Mouse (Mus musculus) bone marrow, adult 2 months (tissue): Measurements from ENCODE around the gene Tom1. TPM values are rescaled to one million over a fixed set of nuclear protein-coding genes. Genes with fewer than 3 reads are reported as not detected.

ENCODE experiments used
- H3K27ac ChIP-seq: fragments of 200-500 bp; 2 replicates; pipeline ENCODE4 v1.5.1; 2012; ENCODE audit warnings: low read depth, mild to moderate bottlenecking, control low read depth, inconsistent platforms, low read length; ENCODE audit not compliant: control insufficient read depth, poor library complexity, insufficient read depth
- H3K4me1 ChIP-seq: fragments of 200-500 bp; 2 replicates; pipeline ENCODE4 v1.6.1; 2011; ENCODE audit warnings: low read length; ENCODE audit not compliant: control insufficient read depth, insufficient read depth
- H3K4me3 ChIP-seq: fragments of 200-500 bp; replicated peaks from 2 replicates; pipeline ENCODE3; 2011; ENCODE audit warnings: mild to moderate bottlenecking, low read depth, low read length, control low read depth; ENCODE audit not compliant: control insufficient read depth
- CTCF ChIP-seq: fragments of 200-500 bp; IDR thresholded peaks from 2 replicates; pipeline ENCODE4 v1.5.1; 2011; ENCODE audit warnings: low read length, control low read depth; ENCODE audit not compliant: control insufficient read depth, insufficient read depth
- POLR2A ChIP-seq: fragments of 200-500 bp; IDR thresholded peaks from 2 replicates; pipeline ENCODE4 v1.6.1; 2011; ENCODE audit warnings: low read depth, mild to moderate bottlenecking, control low read depth, low read length, borderline replicate concordance; ENCODE audit not compliant: control insufficient read depth
- WGBS: fragments of 180-500 bp; shearing (Covaris S2); methylation state at CpG from one replicate; pipeline ENCODE4 v1.1.7; 2018; 5-methylcytosine and 5-hydroxymethylcytosine counted together
- polyA plus RNA-seq: library from polyadenylated mRNA; stranded (reverse); fragments of >200 nt; gene quantifications from 2 replicates; pipeline ENCODE4 v1.2.4, GENCODE M21; 2011; ENCODE audit warnings: low replicate concordance; ENCODE audit not compliant: missing spikeins, insufficient read depth, insufficient read length

Gene Tom1
- polyA plus RNA-seq, 1 experiment: 23.7 TPM

DNA sequence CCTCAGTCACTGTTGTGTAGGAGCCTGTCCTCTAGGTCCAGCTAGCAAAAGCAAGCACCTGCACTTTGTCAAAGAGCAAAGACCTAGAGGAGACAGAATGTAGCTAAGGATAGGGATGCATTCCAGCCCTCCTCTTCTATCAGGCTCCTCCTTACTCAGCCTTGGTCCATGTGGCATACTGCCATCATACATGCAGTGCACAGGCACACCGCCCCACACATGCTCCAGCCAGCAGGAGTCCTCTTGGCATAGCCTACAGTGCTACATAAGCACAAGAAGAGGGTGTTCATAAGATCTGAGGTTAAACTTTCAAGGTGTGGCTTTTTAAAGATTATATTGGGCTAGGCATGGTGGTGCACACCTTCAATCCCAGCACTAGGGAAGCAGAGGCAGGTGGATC, 41.4 kb downstream of the Tom1 start:
- no peaks in the 10 kb centered on the region; the same call in 1 of the 2 replicates for H3K4me1 ChIP-seq
- H3K4me3 ChIP-seq: no peak overlapping the region
- TF ChIP-seq CTCF: no peak
- no peak for TF ChIP-seq POLR2A
- no peak overlapping the region for H3K27ac ChIP-seq
- 89% methylated on average over 1 of the region's 1 CpGs for WGBS

DNA sequence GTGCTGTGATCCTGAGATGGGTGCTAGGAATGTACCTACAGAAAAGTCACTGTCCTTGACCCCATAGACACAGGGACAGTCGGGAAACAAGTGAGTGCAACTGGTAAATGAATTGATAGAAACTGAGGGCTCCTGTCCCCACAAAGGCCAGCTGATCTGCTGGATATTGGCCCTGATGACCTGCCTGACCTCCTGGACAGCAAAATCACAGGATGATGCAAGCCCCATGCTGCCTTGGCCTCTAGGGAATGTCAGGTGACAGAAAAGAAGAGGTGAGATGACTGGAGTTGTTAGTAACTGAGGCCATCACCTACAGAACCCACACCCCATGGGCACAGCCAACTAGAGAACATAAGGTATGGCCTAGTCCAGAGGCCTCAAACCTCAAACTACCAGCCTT, 44.7 kb downstream of the Tom1 start:
- 83% methylated on average over 1 of the region's 1 CpGs for WGBS
- no peak overlapping the region for H3K27ac ChIP-seq
- TF ChIP-seq CTCF (no peak), POLR2A (no peak)
- peaks cover 8% of the 10 kb centered on the region for H3K4me1 ChIP-seq
- no peak overlapping the region for H3K4me3 ChIP-seq

DNA sequence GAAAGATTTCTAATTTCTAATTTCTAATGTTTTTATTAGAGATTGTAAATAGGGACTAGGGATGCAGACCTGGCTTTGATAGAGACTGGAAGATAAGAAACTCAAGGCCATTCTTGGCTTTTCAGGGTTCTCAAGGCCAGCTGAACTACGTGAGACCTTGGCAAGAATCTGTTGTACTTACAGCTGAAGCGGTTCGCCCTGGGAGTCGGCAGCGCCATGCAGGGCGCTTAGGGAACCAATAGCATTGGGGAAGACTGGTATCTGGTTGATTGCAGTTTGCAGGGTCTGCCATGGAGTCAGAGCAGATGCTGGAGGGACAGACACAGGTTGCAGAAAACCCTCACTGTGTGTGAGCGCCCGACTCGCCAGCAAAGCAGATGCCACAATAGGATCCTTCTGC, 45.3 kb downstream of the Tom1 start:
- TF ChIP-seq CTCF (no peak), POLR2A (no peak)
- Histone ChIP-seq H3K4me3 (no peak overlapping the region), H3K4me1 (peaks cover 8% of the 10 kb centered on the region), H3K27ac (no peak overlapping the region)
- WGBS: 93% methylated on average over 9 of the region's 9 CpGs

DNA sequence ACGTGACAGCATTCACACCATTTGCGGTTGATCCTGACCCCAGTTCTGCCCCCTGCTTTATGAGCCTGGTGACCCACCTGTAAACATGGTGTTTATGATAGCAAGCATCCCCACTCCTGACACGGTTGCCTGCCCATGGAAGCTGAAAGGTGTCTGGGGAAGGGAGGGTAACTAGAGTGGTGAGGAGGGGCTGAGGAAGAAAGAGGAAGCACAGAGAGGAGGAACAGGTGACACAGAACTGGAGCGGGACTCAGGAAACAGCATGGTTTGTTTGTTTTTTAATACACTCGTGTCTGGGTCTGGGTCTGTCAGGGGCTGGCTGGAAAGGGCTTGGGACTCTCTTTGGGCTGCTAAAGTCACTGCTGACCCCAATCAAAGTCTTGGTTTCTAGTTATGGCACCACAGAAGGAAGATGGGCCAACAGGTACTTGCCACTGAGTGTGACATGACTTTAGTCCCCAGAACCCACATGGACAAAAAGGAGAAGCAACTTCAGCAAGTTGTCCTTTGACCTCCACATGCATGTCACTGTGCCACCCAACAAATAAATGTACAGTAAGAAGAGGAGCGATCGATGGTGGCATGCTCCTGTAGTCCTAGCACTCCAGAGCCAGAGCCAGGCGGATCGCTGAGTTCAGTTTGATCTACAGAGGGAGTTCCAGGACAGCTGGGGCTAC, 48.0 kb downstream of the Tom1 start:
- WGBS: 46% methylated on average over 9 of the region's 9 CpGs
- no peak for TF ChIP-seq POLR2A
- TF ChIP-seq CTCF: no peak
- Histone ChIP-seq H3K27ac (peak overlapping the region; percentile 66), H3K4me1 (peaks cover 8% of the 10 kb centered on the region), H3K4me3 (no peak overlapping the region)

DNA sequence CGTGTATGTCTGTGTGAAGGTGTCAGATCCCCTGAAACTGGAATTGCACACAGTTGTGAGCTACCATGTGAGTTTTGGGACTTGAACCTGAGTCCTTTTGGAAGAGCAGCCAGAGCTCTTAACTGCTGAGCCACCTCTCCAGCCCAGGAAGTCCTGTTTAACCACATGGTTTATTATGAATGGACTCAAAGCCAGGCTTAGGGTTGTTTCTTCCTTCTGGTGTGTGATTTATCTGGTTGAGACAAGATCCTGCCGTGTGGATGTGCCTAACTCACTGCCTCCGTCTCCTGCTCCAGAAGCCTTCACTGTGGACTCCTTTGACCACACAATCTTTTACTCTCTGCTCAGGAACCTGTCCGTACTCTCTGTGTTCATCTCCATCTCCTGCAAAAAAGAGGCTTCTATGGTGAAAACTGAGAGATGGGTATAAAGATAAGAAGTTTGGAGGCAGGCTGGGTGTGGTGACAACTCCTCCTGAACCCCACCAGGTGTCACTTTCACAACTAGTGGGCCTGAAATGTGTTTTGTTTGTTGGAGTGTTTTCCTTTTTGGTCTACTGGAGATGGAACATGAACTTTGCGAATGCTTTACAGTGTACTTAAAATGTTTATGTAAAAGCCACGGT, 48.8 kb downstream of the Tom1 start:
- peaks cover 8% of the 10 kb centered on the region for H3K4me1 ChIP-seq
- H3K27ac ChIP-seq: peak overlapping the region; percentile 26
- TF ChIP-seq POLR2A (no peak), CTCF (no peak)
- no peak overlapping the region for H3K4me3 ChIP-seq
- WGBS: 36% methylated on average over 6 of the region's 6 CpGs

DNA sequence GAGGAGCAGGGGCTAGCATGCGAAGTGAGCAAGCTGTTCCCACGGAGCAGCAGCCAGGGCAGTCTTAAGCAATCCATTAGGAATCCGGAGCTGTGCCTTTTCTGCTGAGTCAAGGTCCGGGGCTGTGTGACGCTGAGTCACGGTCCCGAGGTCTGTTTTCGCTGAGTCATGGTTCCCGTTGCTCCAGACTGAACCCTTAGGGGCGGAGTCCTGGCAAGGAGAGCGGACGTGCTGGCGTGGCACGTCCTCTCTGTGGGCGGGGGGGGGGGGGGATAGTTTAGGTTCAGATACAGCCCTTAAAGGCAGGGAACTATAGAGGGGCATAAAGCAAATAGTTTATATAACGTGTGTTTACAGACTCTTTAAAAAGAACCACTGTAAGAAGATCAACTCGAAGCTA, 50.3 kb downstream of the Tom1 start:
- peak overlapping the region; percentile 44 for H3K4me3 ChIP-seq
- H3K27ac ChIP-seq: peak overlapping the region; percentile 4; the same call in 1 of the 2 replicates
- peaks cover 8% of the 10 kb centered on the region for H3K4me1 ChIP-seq
- TF ChIP-seq POLR2A (0 out of 2 replicates have a peak, but pooled peaks have one; percentile 25), CTCF (no peak)
- WGBS: 2% methylated on average over 17 of the region's 17 CpGs

DNA sequence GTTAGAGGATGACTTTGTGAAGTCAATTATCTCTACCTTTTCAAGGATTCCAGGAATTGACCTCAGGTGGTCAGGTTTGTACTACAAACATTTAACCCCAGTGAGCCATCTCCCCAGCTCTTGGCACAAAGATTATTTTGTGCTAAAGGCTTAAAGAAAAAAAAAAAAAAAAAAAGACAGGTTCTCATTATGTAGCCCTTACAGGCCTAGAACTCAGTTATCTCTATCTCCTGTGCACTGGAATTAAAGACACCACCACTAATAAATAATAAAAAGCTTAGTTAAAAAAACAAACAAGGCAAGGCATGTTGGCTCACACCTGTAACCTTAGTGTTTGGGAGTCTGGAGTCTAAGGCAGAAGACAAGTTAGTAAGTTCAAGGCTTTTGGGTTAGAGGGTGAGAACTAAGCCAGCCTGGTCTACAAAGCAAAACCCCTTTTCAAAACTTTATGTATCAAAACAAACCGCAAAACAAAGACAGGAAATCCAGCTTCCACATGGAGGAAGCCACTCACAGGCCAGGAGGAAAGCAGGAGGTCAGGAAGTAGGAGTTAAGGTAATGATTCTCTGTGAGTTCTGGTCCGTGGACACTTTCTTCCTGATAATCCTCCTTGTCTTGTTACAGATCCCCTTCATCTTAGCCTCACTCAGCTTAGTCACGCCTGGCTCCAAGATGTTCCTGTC, 51.0 kb downstream of the Tom1 start:
- Histone ChIP-seq H3K4me1 (peaks cover 8% of the 10 kb centered on the region), H3K4me3 (no peak overlapping the region), H3K27ac (no peak overlapping the region; the same call in 1 of the 2 replicates)
- no peak for TF ChIP-seq CTCF
- no peak for TF ChIP-seq POLR2A
- WGBS: 22% methylated on average over 3 of the region's 3 CpGs

DNA sequence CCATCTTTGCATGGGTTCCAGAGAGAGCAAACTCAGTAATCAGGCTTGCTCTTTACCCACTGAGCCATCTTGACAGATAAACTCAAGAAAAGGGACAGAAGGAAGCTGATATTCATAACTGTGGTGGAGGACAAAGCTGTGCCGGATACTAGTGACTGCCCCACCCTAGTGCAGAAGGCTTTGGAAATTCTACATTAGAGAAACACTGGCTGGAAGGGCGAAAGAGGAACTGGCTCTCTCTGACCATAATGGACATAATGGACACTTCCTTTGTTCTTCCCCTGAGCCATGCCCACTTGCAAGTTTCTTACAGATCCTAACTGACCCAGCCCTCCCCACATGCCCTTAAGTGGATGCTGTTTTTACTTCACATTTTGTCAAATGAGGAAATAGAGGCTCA, 52.5 kb downstream of the Tom1 start:
- 29% methylated on average over 2 of the region's 2 CpGs for WGBS
- Histone ChIP-seq H3K4me3 (no peak overlapping the region), H3K27ac (peak overlapping the region; percentile 18; the same call in 1 of the 2 replicates), H3K4me1 (peaks cover 8% of the 10 kb centered on the region)
- TF ChIP-seq CTCF: no peak
- no peak for TF ChIP-seq POLR2A

DNA sequence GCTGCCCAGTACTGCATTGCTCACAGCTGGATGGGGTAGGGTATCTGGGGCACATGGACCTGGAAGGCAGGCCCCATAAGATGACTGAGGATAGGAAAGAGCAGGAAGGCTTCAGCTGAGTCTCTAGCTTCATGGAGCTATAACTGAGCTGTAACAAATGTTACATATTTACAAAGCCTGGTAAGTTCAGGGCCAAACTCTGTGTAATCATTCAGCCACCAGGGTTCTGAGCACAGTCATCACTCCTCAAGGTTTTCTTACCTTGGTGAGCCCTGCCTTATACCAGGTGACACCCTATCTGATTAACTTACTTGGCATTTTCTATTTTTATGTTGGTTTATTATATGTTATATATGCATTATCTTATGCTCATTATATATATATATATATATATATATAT, 53.6 kb downstream of the Tom1 start:
- peaks cover 3% of the 10 kb centered on the region for H3K4me1 ChIP-seq
- TF ChIP-seq CTCF (no peak), POLR2A (no peak)

More for the DNA sequence above, 53.6 kb downstream of the Tom1 start:
- Histone ChIP-seq H3K4me3 (no peak overlapping the region), H3K27ac (no peak overlapping the region)
